Mouse (Mus musculus) stomach, embryonic 16.5 days (tissue): Measurements from ENCODE around the gene Katnb1. TPM values are rescaled to one million over a fixed set of nuclear protein-coding genes. Genes with fewer than 3 reads are reported as not detected.
A peak's percentile ranks its signal among the peaks of the same experiment; 100 is the strongest.

Experiments
- ATAC-seq: fragments of 200-750 bp; cut with Nextera tagmentation; 2 replicates; pipeline ENCODE4 v1.8.0; 2017; ENCODE audit warnings: moderate number of reproducible peaks, moderate TSS enrichment; ENCODE audit not compliant: insufficient read depth, low FRiP score
- H3K27ac ChIP-seq: fragments of 300-500 bp; sonication (generic); 2 replicates; pipeline ENCODE4 v1.5.1; 2014; ENCODE audit warnings: low read length
- H3K27me3 ChIP-seq: fragments of 300-500 bp; sonication (generic); 2 replicates; pipeline ENCODE4 v1.6.1; 2014; ENCODE audit warnings: low read length, control low read depth, mixed read lengths; ENCODE audit not compliant: control insufficient read depth, insufficient read depth
- H3K36me3 ChIP-seq: fragments of 300-500 bp; sonication (generic); 2 replicates; pipeline ENCODE4 v1.6.1; 2014; ENCODE audit warnings: low read length; ENCODE audit not compliant: control insufficient read depth, insufficient read depth
- H3K4me1 ChIP-seq: fragments of 300-500 bp; sonication (generic); 2 replicates; pipeline ENCODE4 v1.6.1; 2014; ENCODE audit warnings: low read length, control low read depth, mixed read lengths; ENCODE audit not compliant: control insufficient read depth, insufficient read depth
- H3K4me2 ChIP-seq: fragments of 300-500 bp; sonication (generic); 2 replicates; pipeline ENCODE4 v1.6.1; 2014; ENCODE audit warnings: low read depth, low read length, mixed read lengths
- H3K4me3 ChIP-seq: fragments of 300-500 bp; sonication (generic); replicated peaks from 2 replicates; pipeline ENCODE4 v1.5.1; 2014; ENCODE audit warnings: mild to moderate bottlenecking, low read length
- H3K9ac ChIP-seq: fragments of 300-500 bp; sonication (generic); 2 replicates; pipeline ENCODE4 v1.6.1; 2014; ENCODE audit warnings: low read length
- H3K9me3 ChIP-seq: fragments of 300-500 bp; sonication (generic); replicated peaks from 2 replicates; pipeline ENCODE4 v1.6.1; 2016; ENCODE audit warnings: low read length, control low read depth; ENCODE audit not compliant: control insufficient read depth
- WGBS: fragments of 180-500 bp; shearing (Covaris S2); extraction: QIAGEN DNeasy Blood & Tissue Kit; methylation state at CpG from one replicate; pipeline ENCODE4 v1.1.7; 2014; 5-methylcytosine and 5-hydroxymethylcytosine counted together
- polyA plus RNA-seq: library from polyadenylated mRNA; unstranded; fragments of >200 nt; fragmentation: Nextera tagmentation; extraction: Ambion mirVana; gene quantifications from 2 replicates; pipeline ENCODE4 v1.2.1, GENCODE M21; 2015

Gene Katnb1
- polyA plus RNA-seq: 21.2 TPM in 2 replicates

- Histone ChIP-seq H3K4me2 (peak within 1 kb of the TSS; percentile 74), H3K4me1 (peaks cover 8% of the 10 kb centered on the region; the same call in 1 of the 2 replicates), H3K4me3 (peak within 1 kb of the TSS; percentile 79), H3K9ac (peak within 1 kb of the TSS; percentile 81), H3K36me3 (no peaks in the 10 kb centered on the region), H3K9me3 (no peaks in the 10 kb centered on the region), H3K27ac (peak within 1 kb of the TSS; percentile 74), H3K27me3 (no peaks in the 10 kb centered on the region)
- peak; percentile 97 for ATAC-seq
- WGBS: under 1% methylated on average over 47 of the region's 47 CpGs
Observed at GRCm38 (mm10) chr8:95080381-95081341, at the start of gene Katnb1. Katnb1 (plus strand) TSS chr8:95081186.

DNA sequence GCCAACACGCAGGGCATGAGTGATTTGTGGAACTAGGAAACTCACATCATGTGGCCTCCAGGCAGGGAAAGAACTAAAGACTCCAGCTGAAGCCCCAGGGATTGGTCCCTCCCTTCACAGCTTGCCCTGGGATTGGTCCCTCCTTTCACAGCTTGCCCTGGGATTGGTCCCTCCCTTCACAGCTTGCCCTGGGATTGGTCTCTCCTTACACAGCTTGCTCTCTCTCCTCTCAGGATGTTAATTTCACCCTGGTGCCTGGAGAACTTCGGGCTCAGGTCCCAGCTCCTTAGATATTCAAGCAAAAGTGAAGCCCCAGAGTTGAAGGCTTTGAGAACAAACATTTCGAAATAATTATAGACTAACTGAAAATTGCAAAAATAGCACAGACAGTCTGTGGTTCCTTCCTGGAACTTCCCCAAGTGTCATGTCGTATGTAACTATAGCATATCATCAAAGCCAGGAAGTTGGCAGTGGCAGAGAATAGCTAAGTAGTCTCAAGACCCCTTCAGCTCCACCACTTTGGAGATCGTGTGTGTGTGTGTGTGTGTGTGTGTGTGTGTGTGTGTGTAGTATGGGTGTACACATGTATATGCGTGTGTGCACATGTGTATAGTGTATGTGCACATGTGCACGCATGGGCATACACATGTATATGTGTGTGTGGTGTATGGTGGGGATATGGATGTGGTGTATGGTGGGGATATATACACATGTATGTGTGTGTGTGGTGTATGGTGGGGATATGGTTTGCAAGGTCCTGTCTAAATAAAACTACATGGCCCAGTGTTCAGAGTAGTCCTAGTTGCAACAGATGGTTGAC is 43.7 kb upstream of the Katnb1 start:
- H3K4me1 ChIP-seq: no peaks in the 10 kb centered on the region
- H3K4me3 ChIP-seq: no peak overlapping the region
- ATAC-seq: peak; percentile 66
- no peak overlapping the region for H3K4me2 ChIP-seq
- 53% methylated on average over 7 of the region's 7 CpGs for WGBS
- no peak overlapping the region for H3K27ac ChIP-seq
- H3K27me3 ChIP-seq: no peaks in the 10 kb centered on the region
- H3K9ac ChIP-seq: no peak overlapping the region
- no peaks in the 10 kb centered on the region for H3K9me3 ChIP-seq
- H3K36me3 ChIP-seq: no peaks in the 10 kb centered on the region

GRCm38 (mm10) chr8:95041883-95042784 is 38.9 kb upstream of the Katnb1 start:
- Histone ChIP-seq H3K27ac (peak overlapping the region; percentile 73), H3K9me3 (no peaks in the 10 kb centered on the region), H3K4me3 (no peak overlapping the region), H3K36me3 (no peaks in the 10 kb centered on the region), H3K4me1 (no peaks in the 10 kb centered on the region), H3K9ac (no peak overlapping the region), H3K4me2 (peak overlapping the region; percentile 4; the same call in 1 of the 2 replicates), H3K27me3 (no peaks in the 10 kb centered on the region)
- WGBS: 43% methylated on average over 6 of the region's 6 CpGs
- peak; percentile 48 for ATAC-seq

DNA sequence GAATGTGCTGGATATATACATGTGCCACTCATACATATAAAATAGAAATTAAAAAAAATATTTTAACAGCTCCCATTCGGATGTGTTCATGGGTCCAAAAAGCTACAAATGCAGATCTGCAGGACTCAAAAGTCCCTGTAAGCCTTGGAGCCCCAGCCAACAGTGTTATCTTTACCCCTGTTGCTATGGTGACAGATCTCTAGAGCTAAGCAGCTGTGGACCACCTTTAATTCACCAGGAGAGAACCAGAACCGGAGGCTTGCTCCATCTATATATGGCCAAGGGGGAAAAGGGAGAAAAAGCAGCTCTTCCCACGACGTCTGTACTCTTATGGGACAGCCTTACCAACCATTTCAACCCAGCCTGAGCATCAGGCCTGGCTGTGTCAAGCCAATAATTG is 36.2 kb upstream of the Katnb1 start:
- Histone ChIP-seq H3K9me3 (no peaks in the 10 kb centered on the region), H3K4me1 (0 out of 2 replicates have a peak, but pooled peaks cover 4% of the 10 kb centered on the region), H3K4me3 (no peak overlapping the region), H3K27ac (no peak overlapping the region), H3K27me3 (no peaks in the 10 kb centered on the region), H3K9ac (no peak overlapping the region), H3K36me3 (no peaks in the 10 kb centered on the region), H3K4me2 (no peak overlapping the region)
- ATAC-seq: no peak
- 58% methylated on average over 4 of the region's 4 CpGs for WGBS

DNA sequence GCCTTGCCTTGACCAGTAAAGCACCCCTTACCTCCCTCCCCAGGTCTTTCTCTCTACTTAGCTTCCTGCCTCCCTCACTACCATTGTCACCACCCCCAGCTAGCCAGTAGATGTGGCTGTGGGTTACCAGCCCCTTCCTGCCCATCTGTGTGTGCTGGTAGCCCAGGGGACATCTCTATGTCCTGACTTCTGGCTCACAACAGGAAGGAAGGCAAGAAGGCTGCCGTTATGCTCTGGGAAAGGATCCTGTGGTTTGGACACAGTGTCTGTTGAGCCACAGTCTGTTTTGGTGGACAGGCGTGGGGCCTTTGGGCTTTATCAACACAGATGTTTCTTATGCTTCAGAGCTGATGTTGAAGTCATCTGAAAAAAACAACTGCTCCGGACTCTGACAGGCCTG is 34.0 kb upstream of the Katnb1 start:
- H3K4me1 ChIP-seq: 0 out of 2 replicates have a peak, but pooled peaks cover 4% of the 10 kb centered on the region
- H3K9ac ChIP-seq: no peak overlapping the region
- no peak for ATAC-seq
- WGBS: 51% methylated on average over 3 of the region's 3 CpGs
- no peaks in the 10 kb centered on the region for H3K9me3 ChIP-seq
- no peak overlapping the region for H3K4me3 ChIP-seq
- H3K27ac ChIP-seq: no peak overlapping the region
- H3K4me2 ChIP-seq: no peak overlapping the region
- H3K36me3 ChIP-seq: no peaks in the 10 kb centered on the region
- no peaks in the 10 kb centered on the region for H3K27me3 ChIP-seq

GRCm38 (mm10) chr8:95047884-95048680 is 32.9 kb upstream of the Katnb1 start:
- Histone ChIP-seq H3K4me1 (0 out of 2 replicates have a peak, but pooled peaks cover 4% of the 10 kb centered on the region), H3K4me2 (no peak overlapping the region), H3K9ac (no peak overlapping the region), H3K27ac (no peak overlapping the region), H3K36me3 (no peaks in the 10 kb centered on the region), H3K4me3 (no peak overlapping the region), H3K27me3 (no peaks in the 10 kb centered on the region), H3K9me3 (no peaks in the 10 kb centered on the region)
- WGBS: 63% methylated on average over 6 of the region's 6 CpGs
- no peak for ATAC-seq

GRCm38 (mm10) chr8:95049636-95050035 is 31.4 kb upstream of the Katnb1 start:
- H3K9me3 ChIP-seq: no peaks in the 10 kb centered on the region
- no peak overlapping the region for H3K9ac ChIP-seq
- H3K4me3 ChIP-seq: no peak overlapping the region
- H3K27ac ChIP-seq: no peak overlapping the region
- H3K4me1 ChIP-seq: 0 out of 2 replicates have a peak, but pooled peaks cover 4% of the 10 kb centered on the region
- H3K27me3 ChIP-seq: no peaks in the 10 kb centered on the region
- ATAC-seq: no peak
- 66% methylated on average over 2 of the region's 2 CpGs for WGBS
- no peak overlapping the region for H3K4me2 ChIP-seq
- H3K36me3 ChIP-seq: no peaks in the 10 kb centered on the region

DNA sequence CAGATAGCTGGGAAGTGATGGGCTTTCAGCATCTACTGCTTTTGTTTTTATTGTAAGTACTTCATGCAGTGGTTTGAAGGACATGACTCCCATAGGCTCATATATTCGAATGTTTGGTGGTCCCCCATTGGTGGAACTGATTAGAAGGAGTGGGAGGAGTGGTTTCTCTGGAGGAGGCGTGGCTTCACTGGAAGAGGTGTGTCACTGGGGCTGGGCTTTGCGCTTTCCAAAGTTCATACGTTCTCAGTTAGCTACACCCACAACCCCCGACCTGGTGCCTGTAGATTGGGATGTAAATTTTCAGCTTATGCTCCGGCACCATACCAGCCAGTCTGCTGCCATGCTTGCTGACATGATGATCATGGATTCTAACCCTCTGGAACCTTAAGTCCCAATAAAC is 26.5 kb upstream of the Katnb1 start:
- Histone ChIP-seq H3K9me3 (no peaks in the 10 kb centered on the region), H3K27ac (no peak overlapping the region), H3K27me3 (no peaks in the 10 kb centered on the region), H3K4me3 (no peak overlapping the region), H3K4me1 (no peaks in the 10 kb centered on the region), H3K9ac (no peak overlapping the region), H3K4me2 (no peak overlapping the region), H3K36me3 (no peaks in the 10 kb centered on the region)
- ATAC-seq: no peak
- WGBS: 54% methylated on average over 6 of the region's 6 CpGs
